Mouse (Mus musculus) brain, embryonic 18.5 days (tissue): ENCODE data around the gene Gm28048.

Experiments
- DNase-seq: peaks from one replicate; pipeline ENCODE4 v3.0.0-alpha.2; 2012; ENCODE audit warnings: low read depth, low spot score

Gm28048 gene

GRCm38 (mm10) chr11:22891876-22892275 lies 90.0 kb downstream of the Gm28048 start:
- DNase-seq: no peak

- no peak for DNase-seq
These were observed 90.6 kb downstream of the Gm28048 start for GRCm38 (mm10) chr11:22891242-22891641.

GRCm38 (mm10) chr11:22889224-22889623 lies 92.7 kb downstream of the Gm28048 start:
- no peak for DNase-seq

GRCm38 (mm10) chr11:22886991-22887390 lies 94.9 kb downstream of the Gm28048 start:
- DNase-seq: no peak

GRCm38 (mm10) chr11:22885350-22885749 lies 96.5 kb downstream of the Gm28048 start:
- no peak for DNase-seq

GRCm38 (mm10) chr11:22883676-22884075 lies 98.2 kb downstream of the Gm28048 start:
- DNase-seq: no peak

GRCm38 (mm10) chr11:22882926-22883325 lies 99.0 kb downstream of the Gm28048 start:
- DNase-seq: no peak

GRCm38 (mm10) chr11:22880383-22881172 lies 101.3 kb downstream of the Gm28048 start:
- DNase-seq: no peak

- DNase-seq: no peak
These were observed 102.2 kb downstream of the Gm28048 start for GRCm38 (mm10) chr11:22879645-22880044.

- DNase-seq: no peak
These were observed 105.1 kb downstream of the Gm28048 start for GRCm38 (mm10) chr11:22876680-22877330.

- DNase-seq: no peak
These were observed 106.6 kb downstream of the Gm28048 start for GRCm38 (mm10) chr11:22875279-22875678.

GRCm38 (mm10) chr11:22874747-22875146 lies 107.1 kb downstream of the Gm28048 start:
- DNase-seq: no peak

- no peak for DNase-seq
These were observed 108.5 kb downstream of the Gm28048 start for GRCm38 (mm10) chr11:22873383-22873782.

GRCm38 (mm10) chr11:22872307-22872680 lies 109.6 kb downstream of the Gm28048 start:
- no peak for DNase-seq

GRCm38 (mm10) chr11:22871628-22872306 lies 110.1 kb downstream of the Gm28048 start:
- DNase-seq: no peak

- no peak for DNase-seq
These were observed 113.3 kb downstream of the Gm28048 start for GRCm38 (mm10) chr11:22868582-22868981.

GRCm38 (mm10) chr11:22867691-22868090 lies 114.2 kb downstream of the Gm28048 start:
- no peak for DNase-seq

GRCm38 (mm10) chr11:22865635-22866246 lies 116.1 kb downstream of the Gm28048 start:
- DNase-seq: no peak

GRCm38 (mm10) chr11:22864305-22865060 lies 117.4 kb downstream of the Gm28048 start:
- DNase-seq: no peak

GRCm38 (mm10) chr11:22863581-22863980 lies 118.3 kb downstream of the Gm28048 start:
- no peak for DNase-seq

GRCm38 (mm10) chr11:22861315-22861714 lies 120.6 kb downstream of the Gm28048 start:
- DNase-seq: no peak
